Mouse (Mus musculus) embryonic fibroblast, embryonic 13.5 days (primary cell): ENCODE results near the gene Htra3. TPM values are rescaled to one million over a fixed set of nuclear protein-coding genes. Genes with fewer than 3 reads are reported as not detected.

ENCODE experiments used
- H3K27ac ChIP-seq: 2 replicates; pipeline ENCODE4 v1.5.1; 2012; ENCODE audit warnings: low read length, control low read depth, inconsistent platforms; ENCODE audit not compliant: insufficient read depth
- H3K4me1 ChIP-seq: 2 replicates; pipeline ENCODE4 v1.6.1; 2011; ENCODE audit warnings: low read length; ENCODE audit not compliant: control insufficient read depth, insufficient read depth
- H3K4me3 ChIP-seq: 2 replicates; pipeline ENCODE4 v1.5.1; 2011; ENCODE audit warnings: mild to moderate bottlenecking, control low read depth, low read length; ENCODE audit not compliant: insufficient read depth
- CTCF ChIP-seq: IDR thresholded peaks from 2 replicates; pipeline ENCODE4 v1.5.1; 2011; ENCODE audit warnings: mild to moderate bottlenecking, control low read depth, low read length, moderate library complexity, borderline replicate concordance; ENCODE audit not compliant: insufficient read depth
- POLR2A ChIP-seq: IDR thresholded peaks from 2 replicates; pipeline ENCODE4 v1.6.1; 2011; ENCODE audit warnings: low read depth, mild to moderate bottlenecking, control low read depth, low read length, moderate library complexity
- polyA plus RNA-seq: library from polyadenylated mRNA; stranded (reverse); fragments of >200 nt; gene quantifications from 2 replicates; pipeline ENCODE4 v1.2.4, GENCODE M21; 2011; ENCODE audit warnings: low read depth; ENCODE audit not compliant: missing spikeins, insufficient read length

Htra3 gene
- polyA plus RNA-seq, 1 experiment = 19.2 TPM

DNA sequence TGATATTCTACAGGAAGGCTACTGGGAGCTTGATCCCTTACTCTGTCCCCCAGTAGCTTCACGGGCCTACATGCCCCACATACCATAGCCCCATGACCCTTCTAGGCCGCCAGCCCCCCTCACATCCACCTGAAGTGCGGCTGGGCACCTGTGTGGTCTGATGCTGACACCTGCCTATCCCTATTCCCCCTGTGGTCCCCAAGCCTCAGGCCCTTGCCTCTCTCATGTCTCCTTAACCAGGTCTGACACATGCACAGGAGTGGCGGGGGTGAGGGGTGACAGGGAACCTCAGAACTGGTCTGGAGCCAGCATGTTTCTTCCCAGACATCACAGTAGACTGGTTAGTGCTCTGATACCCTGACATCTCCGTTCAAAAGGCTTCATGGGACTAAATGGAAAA lies 71.0 kb downstream of the Htra3 start:
- H3K4me1 ChIP-seq = peaks cover 7% of the 10 kb centered on the region
- no peak overlapping the region for H3K27ac ChIP-seq
- no peak overlapping the region for H3K4me3 ChIP-seq
- TF ChIP-seq CTCF (no peak), POLR2A (no peak)

DNA sequence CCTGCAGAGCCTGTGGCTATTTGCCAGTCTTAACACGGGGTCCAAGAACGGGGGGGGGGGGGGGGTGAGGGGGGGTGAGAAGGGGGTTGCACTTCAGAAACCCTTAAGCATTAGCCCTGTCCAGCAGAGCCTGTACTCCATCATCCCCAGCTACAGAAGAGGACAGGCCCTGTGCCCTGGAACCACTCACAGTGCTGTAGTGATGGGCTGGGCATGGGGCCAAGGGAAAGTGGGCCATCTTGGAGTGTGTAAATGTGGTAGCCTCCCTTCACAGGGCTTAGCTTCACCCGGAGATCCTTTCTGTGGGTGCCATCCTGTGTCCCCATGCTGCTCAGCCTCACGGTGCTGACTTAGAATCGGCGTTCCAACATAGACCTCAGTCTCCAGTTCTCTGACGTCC lies 71.8 kb downstream of the Htra3 start:
- H3K4me1 ChIP-seq = peaks cover 7% of the 10 kb centered on the region
- TF ChIP-seq POLR2A = no peak
- TF ChIP-seq CTCF = no peak
- no peak overlapping the region for H3K4me3 ChIP-seq
- no peak overlapping the region for H3K27ac ChIP-seq

DNA sequence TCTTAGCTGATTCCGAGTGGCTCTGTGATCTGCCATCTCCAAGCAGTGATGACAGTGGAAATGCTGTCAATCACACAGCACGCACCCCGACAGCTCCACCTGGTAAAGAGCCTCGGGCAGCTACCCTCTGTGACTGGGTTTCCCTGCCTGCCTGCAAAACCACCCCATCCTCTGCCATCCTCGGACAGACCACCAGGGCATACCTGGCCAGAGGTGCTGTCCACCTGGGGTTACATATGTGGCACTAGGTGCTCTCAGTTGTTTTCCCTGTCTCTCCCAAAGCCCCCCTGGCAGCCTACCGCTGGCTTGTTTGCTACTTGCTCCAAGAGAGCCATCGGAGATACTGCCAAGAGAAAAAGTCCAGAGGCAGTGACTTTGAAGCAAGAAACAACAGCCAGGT lies 72.8 kb downstream of the Htra3 start:
- TF ChIP-seq CTCF (no peak), POLR2A (no peak)

DNA sequence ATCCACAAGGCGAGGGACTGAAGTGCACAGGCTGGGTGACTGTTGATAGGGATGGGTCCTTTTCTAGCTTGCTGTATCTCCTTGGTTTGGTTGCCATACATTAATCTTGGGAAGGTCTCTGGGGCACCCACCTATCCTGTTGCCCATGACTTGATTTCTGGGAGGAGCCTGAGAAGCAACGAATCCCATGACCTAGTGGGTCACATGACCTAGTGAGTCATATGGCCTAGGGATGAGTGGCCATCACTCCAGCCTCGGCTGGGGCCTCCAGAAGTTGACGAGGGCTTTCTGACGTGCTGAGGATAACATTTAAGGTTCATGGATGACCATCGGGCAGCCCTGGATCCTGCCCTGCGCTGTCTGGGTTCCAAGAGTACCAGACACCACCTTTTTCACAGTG lies 74.2 kb downstream of the Htra3 start:
- Histone ChIP-seq H3K27ac (no peak overlapping the region), H3K4me3 (no peak overlapping the region), H3K4me1 (peaks cover 7% of the 10 kb centered on the region)
- TF ChIP-seq POLR2A (no peak), CTCF (no peak)

More for the DNA sequence above, 72.8 kb downstream of the Htra3 start:
- Histone ChIP-seq H3K4me1 (peaks cover 7% of the 10 kb centered on the region), H3K27ac (no peak overlapping the region), H3K4me3 (no peak overlapping the region)

Other genes starting within 250 kb of the Htra3 start
- gene Cpz, start 154.1 kb downstream of the Htra3 start, polyA plus RNA-seq = 3.4 and 7.8 TPM in 2 replicates
- 5.5 and 5.6 TPM in 2 replicates for gene Trmt44, start 104.7 kb downstream of the Htra3 start, polyA plus RNA-seq
- 22.4 and 24.9 TPM in 2 replicates for gene Acox3, start 96.7 kb downstream of the Htra3 start, polyA plus RNA-seq
- gene Sh3tc1, start 60.2 kb upstream of the Htra3 start, polyA plus RNA-seq = 0.60 TPM in 1 of 2 replicates, not detected in the other
- not detected in 2 replicates for gene Ablim2, start 78.1 kb upstream of the Htra3 start, polyA plus RNA-seq
- 64.3 and 71.8 TPM in 2 replicates for gene Afap1, start 213.5 kb upstream of the Htra3 start, polyA plus RNA-seq